Mouse (Mus musculus) kidney, embryonic 16.5 days (tissue): ENCODE data around the gene Pigx. TPM values are rescaled to one million over a fixed set of nuclear protein-coding genes. Genes with fewer than 3 reads are reported as not detected.
A peak's percentile ranks its signal among the peaks of the same experiment; 100 is the strongest.
"Not testable (repeated sequence)": the region's sequence is repeated elsewhere in the genome, so short reads cannot be mapped to it uniquely, and the experiment has no call there.

Experiments
- ATAC-seq: fragments of 200-750 bp; cut with Nextera tagmentation; 2 replicates; pipeline ENCODE4 v1.8.0; 2017; ENCODE audit warnings: moderate TSS enrichment; ENCODE audit not compliant: low FRiP score, low TSS enrichment
- H3K27ac ChIP-seq: fragments of 300-500 bp; sonication (generic); 2 replicates; pipeline ENCODE4 v1.5.1; 2014; ENCODE audit warnings: low read length
- H3K27me3 ChIP-seq: fragments of 300-500 bp; sonication (generic); 2 replicates; pipeline ENCODE4 v1.6.1; 2014; ENCODE audit warnings: low read length, control low read depth, mixed read lengths; ENCODE audit not compliant: insufficient read depth
- H3K36me3 ChIP-seq: fragments of 300-500 bp; sonication (generic); 2 replicates; pipeline ENCODE4 v1.6.1; 2014; ENCODE audit warnings: low read length, control low read depth, mixed read lengths; ENCODE audit not compliant: insufficient read depth
- H3K4me1 ChIP-seq: fragments of 300-500 bp; sonication (generic); 2 replicates; pipeline ENCODE4 v1.6.1; 2014; ENCODE audit warnings: low read length, control low read depth, mixed read lengths; ENCODE audit not compliant: insufficient read depth
- H3K4me2 ChIP-seq: fragments of 300-500 bp; sonication (generic); replicated peaks from 2 replicates; pipeline ENCODE4 v1.6.1; 2014; ENCODE audit warnings: low read depth, low read length
- H3K4me3 ChIP-seq: fragments of 300-500 bp; sonication (generic); 2 replicates; pipeline ENCODE4 v1.5.1; 2014; ENCODE audit warnings: mild to moderate bottlenecking, low read length
- H3K9ac ChIP-seq: fragments of 300-500 bp; sonication (generic); replicated peaks from 2 replicates; pipeline ENCODE4 v1.6.1; 2014; ENCODE audit warnings: low read length
- H3K9me3 ChIP-seq: fragments of 300-500 bp; sonication (generic); 2 replicates; pipeline ENCODE4 v1.6.1; 2016; ENCODE audit warnings: low read length, control low read depth
- WGBS: fragments of 180-500 bp; shearing (Covaris S2); extraction: QIAGEN DNeasy Blood & Tissue Kit; methylation state at CpG from one replicate; pipeline ENCODE4 v1.1.7; 2014; 5-methylcytosine and 5-hydroxymethylcytosine counted together
- polyA plus RNA-seq: library from polyadenylated mRNA; unstranded; fragments of >200 nt; fragmentation: Nextera tagmentation; extraction: Ambion mirVana; gene quantifications from 2 replicates; pipeline ENCODE4 v1.2.1, GENCODE M21; 2015

Gene Pigx
- polyA plus RNA-seq, 1 experiment from 2014 or later = 130 TPM

- H3K4me3 ChIP-seq = no peak overlapping the region
- no peaks in the 10 kb centered on the region for H3K4me1 ChIP-seq
- ATAC-seq = no peak; the same call in 1 of the 2 replicates
- H3K36me3 ChIP-seq = 0 out of 2 replicates have a peak, but pooled peaks cover 4% of the 10 kb centered on the region
- H3K4me2 ChIP-seq = no peak overlapping the region
- H3K9ac ChIP-seq = no peak overlapping the region
- H3K27me3 ChIP-seq = no peaks in the 10 kb centered on the region
- H3K9me3 ChIP-seq = no peaks in the 10 kb centered on the region
- 0 out of 2 replicates have a peak overlapping the region, but pooled peaks have one; percentile 22 for H3K27ac ChIP-seq
- WGBS = 64% methylated on average over 23 of the region's 23 CpGs
Measured at GRCm38 (mm10) chr16:32113541-32114218, 14.1 kb upstream of the Pigx start.

- H3K4me1 ChIP-seq = no peaks in the 10 kb centered on the region
- H3K27ac ChIP-seq = no peak overlapping the region
- no peak overlapping the region for H3K4me3 ChIP-seq
- no peak overlapping the region for H3K4me2 ChIP-seq
- no peaks in the 10 kb centered on the region for H3K9me3 ChIP-seq
- no peak for ATAC-seq
- no peaks in the 10 kb centered on the region for H3K27me3 ChIP-seq
- WGBS = 67% methylated on average over 15 of the region's 15 CpGs
- peaks cover 9% of the 10 kb centered on the region; the same call in 1 of the 2 replicates for H3K36me3 ChIP-seq
- no peak overlapping the region for H3K9ac ChIP-seq
Measured at GRCm38 (mm10) chr16:32110951-32111699, 11.6 kb upstream of the Pigx start.

DNA sequence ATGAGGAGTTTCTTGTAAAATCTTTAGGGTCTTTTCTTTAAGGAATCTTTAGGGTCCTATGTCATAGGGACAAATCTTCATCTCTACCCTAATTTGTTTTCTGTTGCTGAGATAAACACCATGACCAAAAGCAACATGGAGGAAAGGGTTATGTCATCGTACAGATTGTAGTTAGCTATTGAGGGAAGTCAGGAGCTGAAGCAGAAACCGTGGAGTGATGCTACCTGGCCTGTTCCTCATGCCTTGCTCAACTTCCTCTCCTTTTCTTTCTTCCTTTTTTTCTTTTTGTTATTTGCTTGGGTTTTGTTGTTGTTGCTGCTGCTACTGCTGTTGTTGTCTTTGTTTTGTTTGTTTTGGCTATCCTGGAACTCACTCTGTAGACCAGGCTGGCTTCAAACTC lies 9.0 kb upstream of the Pigx start:
- Histone ChIP-seq H3K27ac (no peak overlapping the region), H3K36me3 (peaks cover 26% of the 10 kb centered on the region), H3K4me2 (no peak overlapping the region), H3K4me1 (no peaks in the 10 kb centered on the region), H3K27me3 (no peaks in the 10 kb centered on the region), H3K9me3 (peaks cover 3% of the 10 kb centered on the region), H3K9ac (no peak overlapping the region), H3K4me3 (no peak overlapping the region)
- ATAC-seq = no peak
- 86% methylated on average over 2 of the region's 2 CpGs for WGBS

GRCm38 (mm10) chr16:32108170-32108569 lies 8.6 kb upstream of the Pigx start:
- no peak overlapping the region for H3K9ac ChIP-seq
- H3K27ac ChIP-seq = no peak overlapping the region
- no peaks in the 10 kb centered on the region for H3K4me1 ChIP-seq
- H3K4me3 ChIP-seq = no peak overlapping the region
- no peak overlapping the region for H3K4me2 ChIP-seq
- H3K9me3 ChIP-seq = peaks cover 3% of the 10 kb centered on the region
- ATAC-seq = peak; percentile 69; the same call in 1 of the 2 replicates
- H3K27me3 ChIP-seq = no peaks in the 10 kb centered on the region
- WGBS = 60% methylated on average over 7 of the region's 7 CpGs
- peaks cover 30% of the 10 kb centered on the region for H3K36me3 ChIP-seq

GRCm38 (mm10) chr16:32107342-32108045 lies 8.0 kb upstream of the Pigx start:
- H3K27ac ChIP-seq = no peak overlapping the region
- H3K4me2 ChIP-seq = no peak overlapping the region
- peaks cover 3% of the 10 kb centered on the region for H3K9me3 ChIP-seq
- H3K9ac ChIP-seq = no peak overlapping the region
- 89% methylated on average over 12 of the region's 12 CpGs for WGBS
- H3K4me3 ChIP-seq = no peak overlapping the region
- H3K27me3 ChIP-seq = no peaks in the 10 kb centered on the region
- peaks cover 34% of the 10 kb centered on the region for H3K36me3 ChIP-seq
- H3K4me1 ChIP-seq = no peaks in the 10 kb centered on the region
- ATAC-seq = no peak

DNA sequence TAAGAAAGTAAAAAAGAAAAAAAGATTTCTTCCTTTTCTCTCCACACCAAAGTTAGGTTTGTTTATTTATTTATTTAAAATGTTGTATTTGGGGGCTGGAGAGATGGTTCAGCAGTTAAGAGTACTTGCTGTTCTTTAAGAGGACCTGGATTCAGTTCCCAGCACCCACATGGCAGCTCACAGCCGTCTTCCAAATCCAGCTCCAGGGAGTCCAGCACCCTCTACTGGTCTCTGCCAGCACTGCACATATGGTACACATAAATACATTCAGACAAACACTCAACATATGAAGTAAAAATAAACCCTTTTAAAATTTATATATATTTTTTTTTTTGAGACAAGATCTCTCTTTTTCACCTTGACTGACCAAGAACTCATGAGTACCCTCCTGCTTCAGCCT lies 6.2 kb upstream of the Pigx start:
- Histone ChIP-seq H3K9ac (no peak overlapping the region), H3K4me3 (no peak overlapping the region), H3K36me3 (peaks cover 40% of the 10 kb centered on the region), H3K4me1 (no peaks in the 10 kb centered on the region), H3K27me3 (no peaks in the 10 kb centered on the region), H3K27ac (no peak overlapping the region), H3K4me2 (no peak overlapping the region), H3K9me3 (peaks cover 3% of the 10 kb centered on the region)
- no peak for ATAC-seq
- 92% methylated on average over 1 of the region's 1 CpGs for WGBS

DNA sequence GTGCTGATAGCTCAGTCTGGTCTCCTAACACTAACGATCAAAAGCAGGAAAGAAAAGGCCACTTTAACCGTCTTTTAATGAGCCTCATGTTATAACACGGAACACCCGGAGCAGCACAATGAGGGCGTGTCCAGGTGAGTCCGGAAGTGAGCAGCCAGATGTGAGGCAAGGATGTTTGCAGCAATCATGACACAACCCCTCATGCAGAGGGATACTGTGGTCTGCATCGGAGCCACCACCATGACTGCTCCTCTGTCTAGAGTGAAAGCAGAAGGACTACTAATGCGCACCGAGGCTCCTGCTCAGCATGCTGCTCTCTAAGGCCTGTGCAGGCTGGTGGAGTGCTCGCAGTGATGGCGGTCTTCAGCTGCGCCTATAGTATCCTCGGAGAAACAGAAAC lies 2.8 kb upstream of the Pigx start:
- Histone ChIP-seq H3K4me3 (no peak overlapping the region), H3K9ac (no peak overlapping the region), H3K27me3 (no peaks in the 10 kb centered on the region), H3K27ac (no peak overlapping the region), H3K4me1 (peaks cover 15% of the 10 kb centered on the region), H3K9me3 (peaks cover 3% of the 10 kb centered on the region), H3K4me2 (no peak overlapping the region), H3K36me3 (peaks cover 34% of the 10 kb centered on the region)
- ATAC-seq = no peak
- WGBS = 88% methylated on average over 13 of the region's 13 CpGs

DNA sequence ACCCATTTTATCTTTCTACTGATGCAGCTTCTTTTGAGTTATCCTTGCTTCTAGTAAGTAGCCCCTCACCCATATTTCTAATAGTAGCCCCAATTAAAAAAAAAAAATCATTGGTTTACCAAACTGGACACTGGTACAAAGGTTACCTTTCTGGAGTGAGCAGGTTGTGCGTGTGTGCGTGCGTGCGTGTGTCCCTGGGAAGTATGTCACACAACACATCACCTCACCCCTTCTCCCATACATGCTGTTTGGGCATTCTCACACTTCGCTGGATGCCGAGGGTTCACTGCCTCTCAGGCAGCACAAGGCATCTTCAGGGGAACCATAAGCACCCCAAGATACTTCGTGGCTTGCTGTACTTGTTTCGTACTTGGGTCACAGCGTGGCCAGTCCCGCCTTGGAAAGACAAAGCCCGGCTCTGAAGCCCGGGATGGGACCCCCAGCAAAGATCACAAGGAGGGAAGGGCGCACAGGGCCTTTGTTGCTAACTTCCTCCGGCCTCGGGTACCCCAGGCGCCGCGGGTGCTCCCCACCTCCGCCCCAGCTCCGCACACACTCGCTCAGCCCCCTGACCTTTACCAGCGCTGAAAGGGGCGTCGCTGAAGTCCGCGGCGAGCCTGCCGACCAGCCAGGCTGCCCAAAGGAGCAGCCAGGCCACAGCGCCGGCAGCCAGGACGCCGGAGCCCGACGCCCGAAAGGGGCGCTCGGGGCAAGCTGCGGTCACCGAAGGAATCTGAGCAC lies 473 bp downstream of the Pigx start:
- H3K4me3 ChIP-seq = peak overlapping the region; percentile 80
- ATAC-seq = peak; percentile 87
- H3K36me3 ChIP-seq = peaks cover 30% of the 10 kb centered on the region
- no peaks in the 10 kb centered on the region for H3K9me3 ChIP-seq
- peak overlapping the region; percentile 89 for H3K27ac ChIP-seq
- peak overlapping the region; percentile 71 for H3K4me2 ChIP-seq
- no peaks in the 10 kb centered on the region for H3K27me3 ChIP-seq
- under 1% methylated on average over 39 of the region's 39 CpGs for WGBS
- H3K9ac ChIP-seq = peak overlapping the region; percentile 94
- peaks cover 15% of the 10 kb centered on the region for H3K4me1 ChIP-seq

- peaks cover 20% of the 10 kb centered on the region for H3K36me3 ChIP-seq
- ATAC-seq, H3K4me3 ChIP-seq, H3K4me2 ChIP-seq, H3K9ac ChIP-seq, H3K9me3 ChIP-seq, H3K27me3 ChIP-seq, H3K27ac ChIP-seq: not testable (repeated sequence)
- peaks cover 15% of the 10 kb centered on the region for H3K4me1 ChIP-seq
- 85% methylated on average over 2 of the region's 2 CpGs for WGBS
Measured at GRCm38 (mm10) chr16:32097757-32098156, 1.8 kb downstream of the Pigx start.
